Mouse (Mus musculus) embryonic facial prominence, embryonic 11.5 days (tissue): ENCODE data around the gene Cpd. TPM values are rescaled to one million over a fixed set of nuclear protein-coding genes. Genes with fewer than 3 reads are reported as not detected.
A peak's percentile ranks its signal among the peaks of the same experiment; 100 is the strongest.

Source experiments
- ATAC-seq: fragments of 200-750 bp; cut with Nextera tagmentation; replicated peaks from 2 replicates; pipeline ENCODE4 v1.8.0; 2017; ENCODE audit warnings: low read depth; ENCODE audit not compliant: insufficient number of reproducible peaks, low FRiP score, low TSS enrichment
- DNase-seq: peaks from one replicate; pipeline ENCODE4 v3.0.0-alpha.2; 2015; ENCODE audit warnings: low spot score
- H3K27ac ChIP-seq: fragments of 300-500 bp; sonication (generic); replicated peaks from 2 replicates; pipeline ENCODE4 v1.5.1; 2014; ENCODE audit warnings: mild to moderate bottlenecking, low read depth, low read length, control low read depth
- H3K27me3 ChIP-seq: fragments of 300-500 bp; sonication (generic); 2 replicates; pipeline ENCODE4 v1.6.1; 2014; ENCODE audit warnings: mild to moderate bottlenecking, low read length, moderate library complexity, mixed read lengths; ENCODE audit not compliant: control insufficient read depth, insufficient read depth
- H3K36me3 ChIP-seq: fragments of 300-500 bp; sonication (generic); replicated peaks from 2 replicates; pipeline ENCODE4 v1.6.1; 2014; ENCODE audit warnings: low read depth, mild to moderate bottlenecking, low read length, moderate library complexity, mixed read lengths; ENCODE audit not compliant: control insufficient read depth, insufficient read depth
- H3K4me1 ChIP-seq: fragments of 300-500 bp; sonication (generic); 2 replicates; pipeline ENCODE4 v1.6.1; 2014; ENCODE audit warnings: low read length, mixed read lengths; ENCODE audit not compliant: control insufficient read depth, insufficient read depth
- H3K4me2 ChIP-seq: fragments of 300-500 bp; sonication (generic); 2 replicates; pipeline ENCODE4 v1.6.1; 2014; ENCODE audit warnings: low read depth, mild to moderate bottlenecking, control low read depth, low read length, moderate library complexity
- H3K4me3 ChIP-seq: fragments of 300-500 bp; sonication (generic); 2 replicates; pipeline ENCODE4 v1.5.1; 2014; ENCODE audit warnings: low read depth, low read length, control low read depth
- H3K9ac ChIP-seq: fragments of 300-500 bp; sonication (generic); replicated peaks from 2 replicates; pipeline ENCODE4 v1.6.1; 2014; ENCODE audit warnings: mild to moderate bottlenecking, control low read depth, low read length
- H3K9me3 ChIP-seq: fragments of 300-500 bp; sonication (generic); replicated peaks from 2 replicates; pipeline ENCODE4 v1.6.1; 2016; ENCODE audit warnings: mild to moderate bottlenecking, low read length, inconsistent platforms, mixed read lengths; ENCODE audit not compliant: control insufficient read depth
- WGBS: fragments of 180-500 bp; shearing (Covaris S2); extraction: QIAGEN DNeasy Blood & Tissue Kit; methylation state at CpG from one replicate; pipeline ENCODE4 v1.1.7; 2014; 5-methylcytosine and 5-hydroxymethylcytosine counted together
- polyA plus RNA-seq: library from polyadenylated mRNA; unstranded; fragments of >200 nt; fragmentation: Nextera tagmentation; extraction: Ambion mirVana; gene quantifications from 2 replicates; pipeline ENCODE4 v1.2.1, GENCODE M21; 2014

Gene Cpd
- polyA plus RNA-seq, 1 experiment from 2014 or later: 15.0 TPM

GRCm38 (mm10) chr11:76846011-76846877 lies 574 bp downstream of the Cpd start:
- WGBS: under 1% methylated on average over 87 of the region's 90 CpGs
- Histone ChIP-seq H3K4me2 (peak overlapping the region; percentile 98), H3K9ac (peak overlapping the region; percentile 88), H3K27me3 (no peaks in the 10 kb centered on the region), H3K27ac (peak overlapping the region; percentile 79), H3K9me3 (no peaks in the 10 kb centered on the region), H3K36me3 (no peaks in the 10 kb centered on the region), H3K4me1 (no peaks in the 10 kb centered on the region; the same call in 1 of the 2 replicates), H3K4me3 (peak overlapping the region; percentile 94)
- ATAC-seq (peak; percentile 58), DNase-seq (peak; percentile 28)

GRCm38 (mm10) chr11:76845275-76845980 lies 1.4 kb downstream of the Cpd start:
- no peak for ATAC-seq
- Histone ChIP-seq H3K9ac (peak overlapping the region; percentile 88), H3K4me1 (no peaks in the 10 kb centered on the region; the same call in 1 of the 2 replicates), H3K27me3 (no peaks in the 10 kb centered on the region), H3K9me3 (no peaks in the 10 kb centered on the region), H3K27ac (no peak overlapping the region), H3K4me3 (peak overlapping the region; percentile 94), H3K36me3 (no peaks in the 10 kb centered on the region), H3K4me2 (peak overlapping the region; percentile 98)
- DNase-seq: no peak
- 48% methylated on average over 15 of the region's 15 CpGs for WGBS

GRCm38 (mm10) chr11:76838573-76838972 lies 8.2 kb downstream of the Cpd start:
- Histone ChIP-seq H3K9ac (no peak overlapping the region), H3K36me3 (no peaks in the 10 kb centered on the region), H3K9me3 (no peaks in the 10 kb centered on the region), H3K27ac (no peak overlapping the region), H3K27me3 (no peaks in the 10 kb centered on the region), H3K4me1 (no peaks in the 10 kb centered on the region), H3K4me2 (no peak overlapping the region), H3K4me3 (no peak overlapping the region)
- 90% methylated on average over 4 of the region's 4 CpGs for WGBS
- DNase-seq (no peak), ATAC-seq (no peak)

GRCm38 (mm10) chr11:76836317-76836716 lies 10.5 kb downstream of the Cpd start:
- H3K4me2 ChIP-seq: no peak overlapping the region
- no peaks in the 10 kb centered on the region for H3K36me3 ChIP-seq
- no peaks in the 10 kb centered on the region for H3K4me1 ChIP-seq
- DNase-seq (no peak), ATAC-seq (no peak)
- 66% methylated on average over 6 of the region's 6 CpGs for WGBS
- H3K27me3 ChIP-seq: no peaks in the 10 kb centered on the region
- H3K27ac ChIP-seq: no peak overlapping the region
- H3K4me3 ChIP-seq: no peak overlapping the region
- no peak overlapping the region for H3K9ac ChIP-seq
- no peaks in the 10 kb centered on the region for H3K9me3 ChIP-seq

- DNase-seq: no peak
- no peak overlapping the region for H3K4me2 ChIP-seq
- WGBS: 64% methylated on average over 5 of the region's 5 CpGs
- ATAC-seq: no peak
- H3K4me3 ChIP-seq: no peak overlapping the region
- no peaks in the 10 kb centered on the region for H3K4me1 ChIP-seq
- no peak overlapping the region for H3K27ac ChIP-seq
- no peaks in the 10 kb centered on the region for H3K36me3 ChIP-seq
- no peak overlapping the region for H3K9ac ChIP-seq
- no peaks in the 10 kb centered on the region for H3K27me3 ChIP-seq
- no peaks in the 10 kb centered on the region for H3K9me3 ChIP-seq
Measured at GRCm38 (mm10) chr11:76835868-76836267, 10.9 kb downstream of the Cpd start.

GRCm38 (mm10) chr11:76834665-76835064 lies 12.2 kb downstream of the Cpd start:
- Histone ChIP-seq H3K4me3 (no peak overlapping the region), H3K9me3 (no peaks in the 10 kb centered on the region), H3K27me3 (no peaks in the 10 kb centered on the region), H3K36me3 (no peaks in the 10 kb centered on the region), H3K4me2 (no peak overlapping the region), H3K27ac (no peak overlapping the region), H3K9ac (no peak overlapping the region), H3K4me1 (no peaks in the 10 kb centered on the region)
- ATAC-seq (no peak), DNase-seq (no peak)
- 95% methylated on average over 1 of the region's 1 CpGs for WGBS

- no peaks in the 10 kb centered on the region for H3K4me1 ChIP-seq
- H3K9ac ChIP-seq: no peak overlapping the region
- no peak overlapping the region for H3K4me2 ChIP-seq
- no peaks in the 10 kb centered on the region for H3K36me3 ChIP-seq
- no peaks in the 10 kb centered on the region for H3K27me3 ChIP-seq
- H3K9me3 ChIP-seq: no peaks in the 10 kb centered on the region
- no peak for DNase-seq
- no peak overlapping the region for H3K4me3 ChIP-seq
- 85% methylated on average over 9 of the region's 9 CpGs for WGBS
- no peak overlapping the region for H3K27ac ChIP-seq
- ATAC-seq: no peak
Measured at GRCm38 (mm10) chr11:76824885-76825265, 21.9 kb downstream of the Cpd start.
